Mouse (Mus musculus) ES-E14 (cell line): ENCODE data around the gene Dmpk.

ENCODE experiments used
- CHD2 ChIP-seq: IDR thresholded peaks from 2 replicates; pipeline ENCODE4 v1.6.1; 2014; ENCODE audit warnings: mild to moderate bottlenecking, low read depth, low read length, inconsistent platforms
- HCFC1 ChIP-seq: IDR thresholded peaks from 2 replicates; pipeline ENCODE4 v1.6.1; 2012; ENCODE audit warnings: low read length, inconsistent platforms, borderline replicate concordance; ENCODE audit not compliant: insufficient read depth
- ZC3H11A ChIP-seq: IDR thresholded peaks from 2 replicates; pipeline ENCODE4 v1.6.1; 2012; ENCODE audit warnings: low read depth, mild to moderate bottlenecking, inconsistent platforms, low read length, borderline replicate concordance
- ZNF384 ChIP-seq: IDR thresholded peaks from 2 replicates; pipeline ENCODE4 v1.6.1; 2012; ENCODE audit warnings: low read depth, low read length, inconsistent platforms

DNA sequence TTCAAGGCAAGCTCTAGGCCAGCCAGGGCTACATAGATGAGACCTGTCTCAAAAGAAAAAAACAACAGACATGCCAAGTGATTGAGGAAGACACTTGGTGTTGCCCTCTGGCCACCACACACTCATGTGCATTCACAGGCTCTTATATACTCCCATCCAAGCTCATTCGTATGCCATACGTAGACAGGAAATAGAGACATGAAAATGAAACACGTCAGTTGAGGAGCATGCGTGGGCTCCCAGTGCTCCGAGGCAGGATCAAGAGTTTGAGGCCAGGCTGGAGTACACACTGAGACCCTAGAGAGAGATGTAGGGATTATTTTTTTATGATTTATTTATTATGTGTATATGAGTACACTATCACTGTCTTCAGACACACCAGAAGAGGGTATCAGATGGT is 45.7 kb downstream of the Dmpk start:
- TF ChIP-seq HCFC1 (no peak), CHD2 (no peak), ZC3H11A (no peak), ZNF384 (no peak)
